Mouse (Mus musculus) cerebral cortex, adult 2 months (tissue): ENCODE results near the gene Vmn1r208.

Experiments
- WGBS: fragments of 180-500 bp; shearing (Covaris S2); methylation state at CpG from one replicate; pipeline ENCODE4 v1.1.7; 2018; 5-methylcytosine and 5-hydroxymethylcytosine counted together

Vmn1r208 gene

DNA sequence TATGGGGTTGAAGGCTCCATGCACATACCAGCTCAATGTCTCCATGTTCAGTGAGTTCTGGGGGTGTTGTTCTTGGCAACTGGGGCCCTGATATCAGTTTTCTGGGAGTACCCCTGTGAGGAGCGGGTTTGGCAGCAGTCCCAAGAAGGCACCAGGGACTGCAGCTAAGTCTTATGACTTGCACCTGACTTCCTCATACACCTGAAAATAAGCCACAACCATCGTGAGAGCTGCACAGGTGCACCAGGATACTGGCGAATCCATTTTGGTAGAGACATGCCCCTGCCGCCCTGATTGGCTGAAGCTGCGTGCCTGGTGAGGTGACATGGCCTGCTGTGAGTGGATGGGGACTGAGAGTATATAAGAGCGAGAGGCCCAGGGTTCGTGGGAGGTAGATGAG, at the start of gene Vmn1r208:
Gene Vmn1r208 (minus strand): TSS at position 101 of the 400 bp plus-strand sequence.
- WGBS = no CpG with 5 or more reads among the region's 7 CpGs

DNA sequence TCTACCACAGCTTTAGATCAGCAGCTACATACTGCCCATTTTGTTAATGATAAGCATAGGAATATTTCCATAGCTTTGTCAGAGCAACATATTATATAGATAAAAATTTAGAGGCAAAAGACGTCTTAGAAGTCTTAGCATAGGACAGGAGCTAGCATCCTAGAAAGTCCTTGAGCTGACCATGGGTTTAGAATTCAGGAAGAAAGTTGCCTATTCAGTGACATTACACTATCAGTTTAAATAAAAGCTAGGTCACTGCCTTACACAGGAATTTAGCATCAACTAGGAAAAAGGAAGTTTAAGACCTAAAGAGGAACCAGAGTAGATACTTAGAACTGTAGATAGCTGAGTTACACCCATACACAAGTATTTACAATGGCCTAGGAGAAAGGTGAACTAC, 44.4 kb upstream of the Vmn1r208 start:
- 94% methylated on average over 1 of the region's 1 CpGs for WGBS

DNA sequence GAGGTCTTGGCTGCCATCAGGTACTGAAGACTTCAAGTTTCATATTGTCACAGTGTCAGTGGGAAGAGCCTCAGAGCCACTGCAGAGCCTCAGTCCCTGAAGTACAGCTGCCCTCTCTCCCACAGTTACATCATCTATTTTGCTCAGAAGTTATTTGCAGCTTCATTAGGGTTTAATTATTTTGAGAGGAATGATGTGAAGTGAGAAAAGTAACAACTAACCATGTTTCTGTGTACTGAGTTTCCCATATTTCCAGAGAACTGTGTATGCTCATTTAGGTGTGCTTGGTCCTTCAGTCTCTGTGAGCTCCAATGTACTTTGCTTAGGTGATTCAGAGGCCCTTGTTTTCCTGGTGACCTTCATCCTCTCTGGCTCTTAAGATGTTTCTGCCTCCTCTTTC, 32.4 kb upstream of the Vmn1r208 start, which contains the start of gene Vmn1r209:
Gene Vmn1r209 (minus strand): TSS at position 101 of the 400 bp plus-strand sequence.

DNA sequence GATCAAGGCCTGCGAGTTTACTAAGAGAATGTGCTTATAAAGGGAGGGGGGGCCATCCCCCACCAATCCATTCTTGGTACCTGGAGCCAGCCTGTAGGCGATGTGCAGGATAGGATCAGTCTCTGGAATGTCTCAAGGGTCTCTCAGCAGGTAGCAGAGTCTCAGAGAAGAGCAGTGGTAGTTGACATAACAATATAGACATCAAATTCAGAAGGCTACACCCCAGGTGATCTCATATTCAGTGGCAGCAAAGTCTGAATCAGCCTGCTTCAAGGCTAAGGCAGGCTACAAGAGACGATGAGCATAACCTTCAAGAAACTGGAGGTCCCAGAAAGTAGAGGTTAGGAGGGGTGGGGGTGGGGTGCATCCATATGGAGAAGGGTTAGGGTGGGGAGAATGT, 10.9 kb upstream of the Vmn1r208 start:
- WGBS = 85% methylated on average over 3 of the region's 3 CpGs

DNA sequence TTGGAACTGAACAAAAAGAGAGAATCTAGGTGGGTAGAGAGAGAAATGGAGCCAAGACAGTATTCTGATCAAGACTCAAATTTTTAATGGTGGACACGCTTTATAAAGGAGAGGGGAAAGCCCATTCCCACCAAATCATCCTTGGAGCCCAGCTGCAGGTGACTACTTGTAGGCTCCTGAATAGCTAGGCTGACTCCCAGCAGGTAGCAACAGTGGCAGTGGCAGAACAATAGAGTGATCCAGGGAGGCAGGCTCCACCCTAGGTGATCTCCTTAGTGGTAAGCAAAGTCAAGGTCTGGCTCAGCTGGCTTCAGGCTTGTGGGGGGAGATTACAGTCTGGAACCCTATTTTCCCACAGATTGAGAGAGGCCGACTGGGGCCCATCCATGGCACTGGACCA, 5.6 kb downstream of the Vmn1r208 start:
- WGBS = 88% methylated on average over 1 of the region's 2 CpGs

DNA sequence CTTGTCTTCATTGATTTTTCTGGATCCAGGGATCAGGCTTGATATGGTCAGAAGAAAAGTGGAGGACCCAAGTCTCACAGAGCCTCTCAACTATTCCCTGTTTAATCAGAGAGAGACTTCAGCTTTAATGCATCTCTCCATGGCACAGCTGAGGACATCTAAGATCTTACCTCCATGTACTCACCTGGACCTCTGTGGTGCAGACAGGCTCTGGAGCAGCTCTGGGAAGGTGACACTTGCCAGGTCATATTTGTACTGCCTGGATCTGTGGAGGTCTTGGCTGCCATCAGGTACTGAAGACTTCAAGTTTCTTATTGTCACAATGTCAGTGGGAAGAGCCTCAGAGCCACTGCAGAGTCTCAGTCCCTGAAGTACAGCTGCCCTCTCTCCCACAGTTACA, 47.7 kb downstream of the Vmn1r208 start, which contains the start of gene Vmn1r207-ps:
Gene Vmn1r207-ps (minus strand): TSS at position 101 of the 400 bp plus-strand sequence.

